Mouse (Mus musculus): ENCODE data around the gene Nfe2.

- TF ChIP-seq CTCF (IDR thresholded peaks at IDR 0.05; ENCODE audit: low read depth) (no peak), EP300 (optimal IDR thresholded peaks at IDR 0.05) (no peak)
Measured at GRCm38 (mm10) chr15:103252660-103253059, 5.5 kb downstream of the Nfe2 start.
